Mouse (Mus musculus) MEL (cell line): ENCODE results near the gene Prickle4. TPM values are rescaled to one million over a fixed set of nuclear protein-coding genes. Genes with fewer than 3 reads are reported as not detected.

Experiments
- DNase-seq: peaks from one replicate; pipeline ENCODE4 v3.0.0; 2011; ENCODE audit warnings: low read depth, low spot score
- H3K27ac ChIP-seq: 2 replicates; pipeline ENCODE4 v1.5.1; 2012; ENCODE audit warnings: low read depth, mild to moderate bottlenecking, control low read depth, low read length, moderate library complexity; ENCODE audit not compliant: control insufficient read depth
- H3K27me3 ChIP-seq, 2 experiments: fragments of 150-350 bp in 1 of 2; sonication (generic) in 1 of 2; 2 replicates each; pipeline ENCODE4 v1.6.1; 2012; ENCODE audit warnings: low read length in 2 of 2, mild to moderate bottlenecking in 2 of 2, improper control_type of control experiment in 1 of 2, moderate library complexity in 1 of 2; ENCODE audit not compliant: insufficient read depth in 2 of 2, control insufficient read depth in 1 of 2
- H3K36me3 ChIP-seq, 2 experiments: 2 replicates each; pipeline ENCODE4 v1.6.1; 2012 to 2014; ENCODE audit warnings: low read length in 2 of 2, improper control_type of control experiment in 1 of 2, inconsistent platforms in 1 of 2, mild to moderate bottlenecking in 1 of 2; ENCODE audit not compliant: insufficient read depth in 2 of 2, control insufficient read depth in 1 of 2
- H3K4me1 ChIP-seq, 2 experiments: fragments of 150-350 bp in 1 of 2; sonication (generic) in 1 of 2; 2 replicates each; pipeline ENCODE4 v1.6.1; 2012; ENCODE audit warnings: low read length in 2 of 2, improper control_type of control experiment in 1 of 2, mild to moderate bottlenecking in 1 of 2; ENCODE audit not compliant: insufficient read depth in 2 of 2, control insufficient read depth in 1 of 2
- H3K4me3 ChIP-seq, 2 experiments: fragments of 150-350 bp in 1 of 2; sonication (generic) in 1 of 2; 2 replicates each; pipeline ENCODE4 v1.5.1; 2012; ENCODE audit warnings: low read depth in 2 of 2, low read length in 2 of 2, mild to moderate bottlenecking in 2 of 2, moderate library complexity in 2 of 2, control low read depth in 1 of 2, improper control_type of control experiment in 1 of 2; ENCODE audit not compliant: control insufficient read depth in 1 of 2, insufficient read depth in 1 of 2
- H3K79me2 ChIP-seq: 2 replicates; pipeline ENCODE4 v1.6.1; 2012; ENCODE audit warnings: mild to moderate bottlenecking, low read length, moderate library complexity; ENCODE audit not compliant: control insufficient read depth, poor library complexity, insufficient read depth
- H3K9ac ChIP-seq: 2 replicates; pipeline ENCODE4 v1.6.1; 2012; ENCODE audit warnings: low read depth, mild to moderate bottlenecking, control low read depth, low read length, moderate library complexity; ENCODE audit not compliant: control insufficient read depth, poor library complexity, severe bottlenecking
- H3K9me3 ChIP-seq: fragments of 150-350 bp; sonication (generic); replicated peaks from 2 replicates; pipeline ENCODE4 v1.6.1; 2012; ENCODE audit warnings: mild to moderate bottlenecking, low read length, improper control_type of control experiment, moderate library complexity; ENCODE audit not compliant: insufficient read depth
- CHD1 ChIP-seq: IDR thresholded peaks from 2 replicates; pipeline ENCODE4 v1.6.1; 2012; ENCODE audit warnings: low read depth, mild to moderate bottlenecking, inconsistent platforms, low read length, improper control_type of control experiment
- CTCF ChIP-seq, 3 experiments: IDR thresholded peaks in 2 of 3; conservative IDR thresholded peaks in 1 of 3; 2 replicates each; pipeline ENCODE4 v1.5.1; 2011 to 2012; ENCODE audit warnings: low read length in 3 of 3, low read depth in 2 of 3, mild to moderate bottlenecking in 2 of 3, improper control_type of control experiment in 1 of 3, inconsistent platforms in 1 of 3, mixed read lengths in 1 of 3, moderate library complexity in 1 of 3; ENCODE audit not compliant: control insufficient read depth in 1 of 3, insufficient read depth in 1 of 3, poor library complexity in 1 of 3, severe bottlenecking in 1 of 3
- EP300 ChIP-seq, 2 experiments: IDR thresholded peaks; 2 replicates each; pipeline ENCODE4 v1.6.1; 2011; ENCODE audit warnings: improper control_type of control experiment in 2 of 2, low read length in 2 of 2, low read depth in 1 of 2, mild to moderate bottlenecking in 1 of 2
- GABPA ChIP-seq: IDR thresholded peaks from 2 replicates; pipeline ENCODE4 v1.6.1; 2012; ENCODE audit warnings: low read depth, mild to moderate bottlenecking, inconsistent platforms, low read length, improper control_type of control experiment, moderate library complexity
- JUND ChIP-seq: IDR thresholded peaks from 2 replicates; pipeline ENCODE4 v1.6.1; 2011; ENCODE audit warnings: low read depth, mild to moderate bottlenecking, improper control_type of control experiment, low read length
- KAT2A ChIP-seq: conservative IDR thresholded peaks from 2 replicates; pipeline ENCODE4 v1.6.1; 2012; ENCODE audit warnings: low read depth, low read length, improper control_type of control experiment, inconsistent platforms
- MAZ ChIP-seq: IDR thresholded peaks from 2 replicates; pipeline ENCODE4 v1.6.1; 2012; ENCODE audit warnings: low read depth, mild to moderate bottlenecking, inconsistent platforms, low read length, improper control_type of control experiment
- MYB ChIP-seq: IDR thresholded peaks from 2 replicates; pipeline ENCODE4 v1.6.1; 2011; ENCODE audit warnings: mild to moderate bottlenecking, low read depth, low read length, improper control_type of control experiment
- NELFE ChIP-seq: IDR thresholded peaks from 2 replicates; pipeline ENCODE4 v1.6.1; 2011; ENCODE audit warnings: low read depth, low read length, improper control_type of control experiment
- NRF1 ChIP-seq: IDR thresholded peaks from 2 replicates; pipeline ENCODE4 v1.6.1; 2014; ENCODE audit warnings: low read depth, mild to moderate bottlenecking, inconsistent platforms, low read length, improper control_type of control experiment, moderate library complexity; ENCODE audit not compliant: poor library complexity, insufficient read depth, severe bottlenecking
- POLR2A ChIP-seq, 2 experiments: IDR thresholded peaks; 2 replicates each; pipeline ENCODE4 v1.6.1; 2011 to 2012; ENCODE audit warnings: low read length in 2 of 2, mild to moderate bottlenecking in 2 of 2, control low read depth in 1 of 2, improper control_type of control experiment in 1 of 2, low read depth in 1 of 2, moderate library complexity in 1 of 2; ENCODE audit not compliant: control insufficient read depth in 1 of 2, insufficient read depth in 1 of 2, poor library complexity in 1 of 2
- SMC3 ChIP-seq: IDR thresholded peaks from 2 replicates; pipeline ENCODE4 v1.6.1; 2011; ENCODE audit warnings: low read depth, low read length, improper control_type of control experiment
- TCF12 ChIP-seq: IDR thresholded peaks from 2 replicates; pipeline ENCODE4 v1.6.1; 2014; ENCODE audit warnings: low read depth, mild to moderate bottlenecking, inconsistent platforms, low read length, improper control_type of control experiment, moderate library complexity
- UBTF ChIP-seq: IDR thresholded peaks from 2 replicates; pipeline ENCODE4 v1.6.1; 2012; ENCODE audit warnings: low read depth, mild to moderate bottlenecking, inconsistent platforms, low read length, improper control_type of control experiment, moderate library complexity, borderline replicate concordance; ENCODE audit not compliant: insufficient read depth
- polyA plus RNA-seq, 2 experiments: library from polyadenylated mRNA; stranded (reverse) in 1 of 2; unstranded in 1 of 2; fragments of >175 nt in 1 of 2; fragments of >200 nt in 1 of 2; gene quantifications; 2 replicates each; pipeline versions ENCODE4 v1.2.1 to v1.2.4; 2012; ENCODE audit warnings: low replicate concordance in 2 of 2, low read depth in 1 of 2; ENCODE audit not compliant: insufficient read length in 2 of 2, insufficient read depth in 1 of 2, missing spikeins in 1 of 2
- total RNA-seq: library from RNA; depleted of rRNA; stranded (reverse); fragments of 300-350 nt; gene quantifications from 2 replicates; pipeline ENCODE4 v1.2.3, GENCODE M21; 2012

The Prickle4 gene
- total and polyA plus RNA-seq, 3 experiments, result 0.23 to 4.3 TPM; not detected in 1

DNA sequence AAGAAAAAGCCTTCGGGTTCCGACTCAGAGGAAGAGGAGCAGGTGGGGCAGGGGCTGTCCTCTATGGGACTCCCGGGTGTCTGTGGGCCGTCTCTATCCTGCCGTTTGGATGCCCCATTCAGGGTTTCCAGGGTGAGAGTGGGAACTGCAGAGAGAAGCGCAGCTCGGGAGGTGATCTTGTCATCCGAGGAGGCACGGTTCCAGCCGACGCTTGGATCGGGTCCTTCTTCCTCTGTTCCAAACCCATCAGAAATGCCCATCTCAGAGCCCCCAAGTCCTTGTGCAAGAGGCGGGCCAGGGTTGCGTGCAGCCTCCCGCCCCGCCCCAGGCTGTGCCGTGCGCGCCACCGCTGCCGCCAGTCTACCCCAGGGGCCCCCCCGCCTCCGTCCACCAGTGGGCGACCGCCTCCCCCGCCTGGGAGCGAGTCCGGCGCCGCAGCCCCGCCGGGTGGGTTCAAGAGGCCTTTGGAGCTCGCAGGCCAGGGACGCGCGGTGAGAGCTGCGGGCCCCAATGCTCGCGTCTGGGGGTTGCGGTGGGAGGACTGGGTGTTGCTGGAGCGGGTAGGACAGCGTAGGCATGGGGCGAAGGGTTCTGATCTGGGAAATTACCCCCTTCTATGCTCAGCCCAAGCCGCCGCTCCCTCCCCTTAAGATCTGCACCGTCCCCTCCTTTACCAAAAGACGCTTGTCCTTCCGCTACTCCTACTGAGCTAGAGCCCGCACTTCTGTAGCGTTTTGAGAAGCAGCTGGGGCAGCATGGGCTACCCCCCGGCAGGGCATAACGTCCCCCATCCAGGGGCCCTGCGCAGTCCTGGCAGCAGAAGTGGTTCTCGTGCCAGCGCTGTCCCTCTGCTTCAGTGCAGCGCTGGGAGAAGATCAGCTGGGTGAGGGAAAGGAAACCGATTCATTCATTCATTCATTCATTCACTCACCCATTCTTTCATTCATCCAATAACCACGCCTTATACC lies 5.6 kb downstream of the Prickle4 start, which contains the start of gene Frs3:
Frs3 (plus strand) TSS at position 423 of the 968 bp plus-strand sequence.
- peak; percentile 84 for DNase-seq
- H3K9ac ChIP-seq, result peak within 1 kb of the TSS; percentile 88
- peaks cover 4% of the 10 kb centered on the region in 2 experiments for H3K36me3 ChIP-seq
- no peaks in the 10 kb centered on the region for H3K27me3 ChIP-seq
- TF ChIP-seq MAZ (peak; percentile 88), KAT2A (no peak; the same call in 1 of the 2 replicates), CHD1 (no peak), NELFE (peak; percentile 49; the same call in 1 of the 2 replicates), CTCF (IDR thresholded peaks at IDR 0.05 in 2 of 3, conservative IDR thresholded peaks at IDR 0.05 in 1 of 3; ENCODE audit: control insufficient read depth in 1 of 3, insufficient read depth in 1 of 3, low read depth in 2 of 3, low read length in 3 of 3, poor library complexity in 1 of 3, severe bottlenecking in 1 of 3) (peak in 1 of 3 experiments; percentile 11; a peak in 1 of 6 replicates), GABPA (no peak), POLR2A (IDR thresholded peaks at IDR 0.05; ENCODE audit: control insufficient read depth in 1 of 2, insufficient read depth in 1 of 2, low read depth in 1 of 2, low read length in 2 of 2, poor library complexity in 1 of 2) (peak; percentile 56 to 64; a peak in 2 of 4 replicates), SMC3 (no peak), TCF12 (peak; percentile 50), NRF1 (0 out of 2 replicates have a peak, but pooled peaks have one; percentile 6), JUND (no peak), EP300 (IDR thresholded peaks at IDR 0.05; ENCODE audit: low read depth in 1 of 2, low read length in 2 of 2) (0 out of 4 replicates have a peak, but pooled peaks of 1 of the 2 experiments have one; percentile 11), MYB (no peak), UBTF (0 out of 2 replicates have a peak, but pooled peaks have one; percentile 22)
- H3K4me3 ChIP-seq, result peak within 1 kb of the TSS; percentile 88 to 89
- no peaks in the 10 kb centered on the region for H3K9me3 ChIP-seq
- H3K79me2 ChIP-seq, result peaks cover 15% of the 10 kb centered on the region
- H3K27ac ChIP-seq, result peak within 1 kb of the TSS; percentile 81
- H3K4me1 ChIP-seq, result peaks cover 0 to 5% of the 10 kb centered on the region in 2 experiments; a peak in 1 of 4 replicates

DNA sequence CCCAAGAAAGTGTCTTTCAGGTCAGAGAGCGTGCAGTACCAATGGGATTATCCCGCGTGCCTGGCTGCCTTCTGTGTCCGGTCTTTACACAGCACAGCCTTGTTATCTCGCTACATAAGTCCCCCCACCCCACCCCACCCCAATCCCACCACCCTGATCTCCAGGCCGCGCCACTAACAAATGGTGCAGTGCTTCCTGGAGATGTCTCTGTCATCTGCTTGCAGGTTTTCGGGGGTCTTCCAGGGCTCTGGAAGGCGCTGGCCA lies 6.3 kb downstream of the Prickle4 start, which contains the start of gene Tomm6:
Tomm6 (minus strand) TSS at position 43 of the 264 bp plus-strand sequence.
- H3K4me1 ChIP-seq, result peaks cover 0 to 5% of the 10 kb centered on the region in 2 experiments; a peak in 1 of 4 replicates
- H3K9ac ChIP-seq, result peak within 1 kb of the TSS; percentile 88
- DNase-seq, result no peak
- peak within 1 kb of the TSS; percentile 81 for H3K27ac ChIP-seq
- H3K79me2 ChIP-seq, result peaks cover 15% of the 10 kb centered on the region
- H3K9me3 ChIP-seq, result no peaks in the 10 kb centered on the region
- TF ChIP-seq UBTF (no peak), EP300 (IDR thresholded peaks at IDR 0.05; ENCODE audit: low read depth in 1 of 2, low read length in 2 of 2) (0 out of 4 replicates have a peak, but pooled peaks of 1 of the 2 experiments have one; percentile 1)
- H3K4me3 ChIP-seq, result peak within 1 kb of the TSS; percentile 88 to 89
- no peaks in the 10 kb centered on the region for H3K27me3 ChIP-seq
- H3K36me3 ChIP-seq, result peaks cover 4% of the 10 kb centered on the region in 2 experiments
